Mouse (Mus musculus): ENCODE data around the gene Ccnq. TPM values are rescaled to one million over a fixed set of nuclear protein-coding genes. Genes with fewer than 3 reads are reported as not detected.
"Not testable (repeated sequence)": the region's sequence is repeated elsewhere in the genome, so short reads cannot be mapped to it uniquely, and the experiment has no call there.

Gene Ccnq
- total RNA-seq, 1 experiment from 2014 or later = 30.0 TPM

DNA sequence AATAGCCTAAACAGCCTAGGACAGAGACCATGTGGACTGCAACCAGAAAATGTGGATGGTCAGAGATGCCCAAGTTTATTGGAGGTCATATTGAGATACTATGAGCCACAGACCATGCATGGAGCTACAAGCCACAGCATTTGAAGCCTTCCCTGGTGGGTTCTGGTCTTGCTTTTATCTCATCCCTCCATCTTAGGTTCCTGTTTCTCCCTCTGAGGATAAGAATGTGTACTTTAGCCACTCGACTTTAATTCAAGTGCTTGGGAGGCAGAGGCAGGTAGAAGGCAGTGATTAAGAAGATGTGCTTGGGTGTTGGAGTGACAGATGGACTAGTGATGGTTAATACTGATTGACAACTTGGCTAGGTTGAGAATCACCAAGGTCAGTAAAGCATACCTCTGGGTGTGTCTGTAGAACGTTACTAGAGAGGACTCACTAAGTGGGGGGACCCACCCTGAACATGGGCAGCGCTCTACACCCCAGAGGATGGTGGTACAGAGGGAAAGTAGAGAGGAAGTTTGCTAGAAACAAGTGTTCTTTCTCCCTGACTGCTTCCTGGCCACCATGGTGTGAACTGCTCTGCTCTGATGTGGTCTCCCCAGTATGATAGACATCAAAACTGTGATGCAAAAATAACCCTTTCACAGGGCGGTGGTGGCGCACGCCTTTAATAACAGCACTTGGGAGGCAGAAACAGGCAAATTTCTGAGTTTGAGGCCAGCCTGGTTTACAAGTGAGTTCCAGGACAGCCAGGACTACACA is 14.7 kb upstream of the Ccnq start:
- no peak for ATAC-seq (replicated peaks in 1 of 2; ENCODE audit: insufficient read depth in 1 of 2, low FRiP score in 2 of 2, low TSS enrichment in 1 of 2, low read depth in 1 of 2, poor library complexity in 2 of 2, severe bottlenecking in 2 of 2)

DNA sequence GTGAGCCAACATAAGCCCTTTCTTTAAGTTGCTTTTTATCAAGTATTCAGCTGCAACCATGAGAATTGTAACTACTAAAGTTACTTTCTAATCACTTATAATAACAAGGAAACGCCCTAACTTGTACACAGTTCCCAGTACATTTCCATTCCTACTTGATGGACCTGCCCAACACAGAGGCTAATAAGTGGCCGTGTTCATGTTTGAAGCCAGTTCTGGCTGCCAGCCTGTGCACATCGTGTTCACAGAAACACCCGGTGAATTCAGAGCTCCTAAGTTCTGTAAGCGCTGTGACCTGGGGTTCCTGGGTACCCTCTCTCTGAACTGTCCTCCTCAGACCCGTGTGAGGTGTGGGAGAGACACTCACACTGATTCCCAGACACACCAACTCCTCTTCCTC is 13.3 kb upstream of the Ccnq start:
- no peak for ATAC-seq (replicated peaks in 1 of 2; ENCODE audit: insufficient read depth in 1 of 2, low FRiP score in 2 of 2, low TSS enrichment in 1 of 2, low read depth in 1 of 2, poor library complexity in 2 of 2, severe bottlenecking in 2 of 2)

DNA sequence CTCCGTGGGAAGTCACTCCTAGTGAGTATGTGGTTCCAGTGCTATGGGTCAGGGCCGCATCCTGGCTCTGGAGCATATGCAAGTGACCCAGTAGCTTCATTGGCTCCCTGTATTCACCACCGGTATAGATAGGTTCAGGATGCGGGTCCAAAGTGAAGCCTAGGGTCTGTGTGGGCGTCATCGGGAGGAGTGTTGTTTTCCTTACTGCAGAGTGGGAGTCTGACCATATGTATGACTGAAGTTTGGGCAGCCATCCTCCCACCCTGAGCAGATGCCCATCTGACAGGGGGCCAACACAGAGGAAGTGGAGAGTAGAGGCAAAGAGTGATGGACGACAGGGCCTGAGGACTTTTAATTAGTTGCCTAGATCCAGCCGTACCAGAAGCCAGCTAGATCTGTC is 12.8 kb upstream of the Ccnq start:
- ATAC-seq (replicated peaks in 1 of 2; ENCODE audit: insufficient read depth in 1 of 2, low FRiP score in 2 of 2, low TSS enrichment in 1 of 2, low read depth in 1 of 2, poor library complexity in 2 of 2, severe bottlenecking in 2 of 2) = no peak

DNA sequence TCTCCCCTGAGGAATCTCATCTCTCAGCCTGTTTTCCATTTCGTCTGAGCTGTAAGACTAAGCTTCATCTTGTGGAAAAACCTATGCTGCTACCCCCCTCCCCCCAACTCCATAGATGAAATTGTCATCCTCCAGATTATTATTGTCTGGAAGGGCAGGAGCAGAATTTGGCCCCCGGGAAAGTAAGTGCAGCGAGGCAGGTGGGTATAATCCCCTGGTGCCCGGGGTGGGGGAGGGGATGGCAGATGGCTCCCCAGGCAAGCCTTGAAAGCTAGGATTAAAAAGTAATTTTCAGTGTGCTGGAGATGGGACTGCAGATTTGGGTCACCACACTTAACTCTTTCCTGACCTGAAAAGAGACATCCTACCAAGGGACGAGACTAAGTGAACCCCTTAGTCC is 10.7 kb upstream of the Ccnq start:
- ATAC-seq (replicated peaks in 1 of 2; ENCODE audit: insufficient read depth in 1 of 2, low FRiP score in 2 of 2, low TSS enrichment in 1 of 2, low read depth in 1 of 2, poor library complexity in 2 of 2, severe bottlenecking in 2 of 2) = no peak

DNA sequence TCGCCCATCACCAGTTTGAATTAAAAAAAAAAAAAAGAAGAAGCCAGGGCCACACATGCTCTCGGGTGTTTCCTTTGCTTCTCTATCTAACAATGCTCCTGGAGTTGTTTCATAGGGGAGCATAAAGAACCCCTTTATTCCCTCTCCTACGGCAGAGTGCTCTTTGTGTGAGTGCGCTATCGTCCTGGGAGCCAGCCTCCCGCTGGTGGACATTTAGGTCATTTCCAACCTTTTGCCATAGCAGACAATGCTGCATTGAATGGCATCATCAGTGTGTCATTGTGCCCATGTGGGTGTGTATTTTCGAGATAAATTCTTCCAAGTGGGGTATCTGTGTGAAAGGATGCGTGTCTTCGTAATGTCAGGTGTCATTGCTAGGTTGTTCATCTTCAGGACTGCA is 9.6 kb upstream of the Ccnq start:
- no peak for ATAC-seq (replicated peaks in 1 of 2; ENCODE audit: insufficient read depth in 1 of 2, low FRiP score in 2 of 2, low TSS enrichment in 1 of 2, low read depth in 1 of 2, poor library complexity in 2 of 2, severe bottlenecking in 2 of 2)

DNA sequence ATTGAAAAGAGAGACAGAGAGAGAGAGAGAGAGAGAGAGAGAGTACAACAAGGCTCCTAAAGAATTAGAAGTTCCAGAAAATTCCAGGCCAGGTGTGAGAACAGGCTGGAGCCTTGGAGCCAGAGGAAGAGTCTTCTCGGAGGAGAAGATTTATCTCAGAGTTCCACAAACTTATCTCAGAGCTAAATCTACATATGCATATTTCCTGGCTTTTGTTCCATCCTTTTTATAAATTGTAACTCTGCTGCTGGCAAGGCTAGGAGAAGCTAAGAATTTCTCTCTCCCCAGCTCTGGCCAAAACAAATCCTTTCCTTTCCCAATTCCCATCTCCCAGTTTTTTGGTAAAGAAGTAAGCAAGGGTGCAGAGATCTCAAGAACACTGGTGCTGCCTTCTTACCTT is 3.8 kb upstream of the Ccnq start:
- no peak for ATAC-seq (replicated peaks in 1 of 2; ENCODE audit: insufficient read depth in 1 of 2, low FRiP score in 2 of 2, low TSS enrichment in 1 of 2, low read depth in 1 of 2, poor library complexity in 2 of 2, severe bottlenecking in 2 of 2)

DNA sequence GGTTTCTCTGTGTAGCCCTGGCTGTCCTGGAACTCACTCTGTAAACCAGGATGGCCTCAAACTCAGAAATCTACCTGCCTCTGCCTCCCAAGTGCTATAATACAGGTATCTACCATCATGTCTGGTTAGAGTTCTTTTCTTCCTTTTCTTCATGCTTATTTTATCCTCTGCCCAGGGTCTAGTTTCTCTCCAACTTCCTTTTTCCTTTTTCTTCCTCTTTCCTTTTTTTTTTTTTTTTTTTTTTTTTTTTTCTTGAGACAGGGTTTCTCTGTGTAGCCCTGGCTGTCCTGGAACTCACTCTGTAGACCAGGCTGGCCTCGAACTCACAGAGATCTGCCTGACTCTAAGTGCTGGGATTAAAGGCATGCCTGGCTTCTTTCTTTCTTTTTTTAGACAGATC is 2.6 kb upstream of the Ccnq start:
- ATAC-seq (replicated peaks in 1 of 2; ENCODE audit: insufficient read depth in 1 of 2, low FRiP score in 2 of 2, low TSS enrichment in 1 of 2, low read depth in 1 of 2, poor library complexity in 2 of 2, severe bottlenecking in 2 of 2) = not testable (repeated sequence)

DNA sequence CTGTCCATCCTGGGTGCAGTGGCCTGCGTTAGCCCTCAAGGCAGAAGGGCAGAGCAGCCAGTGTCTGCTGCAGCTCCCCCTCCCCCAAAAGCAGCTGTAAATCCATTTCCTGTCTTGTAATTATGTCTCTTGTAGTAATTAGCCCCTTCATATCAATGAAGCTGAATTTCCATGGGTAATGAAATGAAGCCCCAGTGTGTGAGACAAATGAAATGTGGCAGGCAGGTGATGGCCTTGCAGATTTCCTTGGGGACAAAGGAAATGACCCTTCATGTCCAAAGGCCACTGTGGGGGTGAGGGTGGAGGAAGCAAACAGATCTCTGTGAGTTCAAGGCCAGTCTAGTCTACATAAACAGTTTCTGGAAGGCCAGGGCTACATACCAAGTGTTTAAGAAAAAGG is 1.7 kb upstream of the Ccnq start:
- ATAC-seq (replicated peaks in 1 of 2; ENCODE audit: insufficient read depth in 1 of 2, low FRiP score in 2 of 2, low TSS enrichment in 1 of 2, low read depth in 1 of 2, poor library complexity in 2 of 2, severe bottlenecking in 2 of 2) = no peak

DNA sequence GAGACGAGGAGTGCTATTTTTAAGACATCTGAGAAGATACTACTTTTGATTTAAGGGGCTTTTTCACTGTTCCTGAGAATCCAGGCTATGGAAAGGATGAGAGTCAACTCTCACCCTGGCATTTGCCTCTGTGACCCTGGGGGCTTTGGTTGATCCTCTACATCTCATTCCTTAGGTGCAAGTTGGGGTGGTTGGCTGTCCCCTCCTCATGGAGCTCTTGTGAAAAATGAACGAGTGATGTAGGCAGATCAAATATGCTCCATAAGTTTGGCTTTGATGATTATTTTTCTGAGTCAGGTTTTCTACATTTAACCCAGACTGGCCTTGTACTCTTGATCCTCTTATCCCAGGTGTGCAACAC is 294 bp upstream of the Ccnq start:
- ATAC-seq (replicated peaks in 1 of 2; ENCODE audit: insufficient read depth in 1 of 2, low FRiP score in 2 of 2, low TSS enrichment in 1 of 2, low read depth in 1 of 2, poor library complexity in 2 of 2, severe bottlenecking in 2 of 2) = no peak

DNA sequence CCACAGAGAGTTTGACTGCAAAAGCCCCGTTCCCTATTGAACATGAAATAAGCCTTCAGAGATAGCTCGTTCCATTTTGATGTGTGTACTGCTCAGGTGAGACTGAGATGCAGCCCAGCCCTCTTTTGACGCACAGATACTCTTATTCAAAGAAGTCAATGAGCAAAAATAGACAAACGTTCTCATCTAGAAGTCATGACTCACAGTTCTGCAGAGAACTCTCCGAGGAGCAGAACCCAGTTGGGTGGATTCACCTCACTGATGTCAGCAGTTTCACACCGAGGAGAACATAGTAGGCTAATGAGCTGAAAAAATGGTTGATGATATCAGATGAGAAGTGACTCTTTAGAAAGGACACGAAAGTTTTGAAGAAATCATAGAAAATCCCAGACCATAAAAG is 5.3 kb downstream of the Ccnq start:
- ATAC-seq (replicated peaks in 1 of 2; ENCODE audit: insufficient read depth in 1 of 2, low FRiP score in 2 of 2, low TSS enrichment in 1 of 2, low read depth in 1 of 2, poor library complexity in 2 of 2, severe bottlenecking in 2 of 2) = no peak

DNA sequence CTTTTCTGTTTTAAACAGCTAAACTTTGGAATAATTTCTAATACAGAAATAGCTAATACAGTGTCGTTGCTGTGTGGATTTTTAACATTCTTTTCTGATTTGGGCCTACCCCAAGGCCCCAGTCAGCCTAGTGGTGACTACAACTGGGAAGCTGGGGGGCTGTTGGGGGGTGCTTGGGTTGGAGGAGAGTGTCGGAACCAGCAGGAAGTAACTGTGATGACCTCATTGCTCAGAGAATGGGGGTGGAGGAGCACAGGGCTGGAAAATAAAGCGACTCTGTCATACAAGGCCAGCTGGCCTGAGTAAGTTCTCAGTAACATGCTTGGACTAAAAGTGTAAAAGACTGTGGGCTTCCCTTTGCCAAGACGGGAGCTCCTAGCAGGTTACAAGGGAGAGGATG is 6.1 kb downstream of the Ccnq start:
- no peak for ATAC-seq (replicated peaks in 1 of 2; ENCODE audit: insufficient read depth in 1 of 2, low FRiP score in 2 of 2, low TSS enrichment in 1 of 2, low read depth in 1 of 2, poor library complexity in 2 of 2, severe bottlenecking in 2 of 2)

DNA sequence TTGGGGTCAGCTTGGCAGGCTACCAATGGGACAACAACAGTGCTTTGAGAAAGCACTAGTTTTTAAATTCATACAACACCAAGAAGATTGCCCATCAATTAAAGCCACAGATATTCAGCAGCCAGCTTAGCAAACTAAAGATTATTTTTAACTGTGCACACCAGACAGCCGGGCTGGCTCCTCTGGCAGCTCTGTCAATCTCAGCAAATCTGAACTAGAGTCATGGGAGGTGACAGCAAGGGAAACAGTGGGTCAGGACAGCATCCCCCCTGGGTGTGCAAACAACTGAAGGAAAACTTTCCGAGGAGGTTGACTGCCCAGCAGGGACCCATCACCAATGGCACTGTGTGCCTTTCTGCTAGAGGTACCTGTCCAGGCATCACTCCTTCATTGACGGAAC is 9.1 kb downstream of the Ccnq start:
- ATAC-seq (replicated peaks in 1 of 2; ENCODE audit: insufficient read depth in 1 of 2, low FRiP score in 2 of 2, low TSS enrichment in 1 of 2, low read depth in 1 of 2, poor library complexity in 2 of 2, severe bottlenecking in 2 of 2) = no peak

DNA sequence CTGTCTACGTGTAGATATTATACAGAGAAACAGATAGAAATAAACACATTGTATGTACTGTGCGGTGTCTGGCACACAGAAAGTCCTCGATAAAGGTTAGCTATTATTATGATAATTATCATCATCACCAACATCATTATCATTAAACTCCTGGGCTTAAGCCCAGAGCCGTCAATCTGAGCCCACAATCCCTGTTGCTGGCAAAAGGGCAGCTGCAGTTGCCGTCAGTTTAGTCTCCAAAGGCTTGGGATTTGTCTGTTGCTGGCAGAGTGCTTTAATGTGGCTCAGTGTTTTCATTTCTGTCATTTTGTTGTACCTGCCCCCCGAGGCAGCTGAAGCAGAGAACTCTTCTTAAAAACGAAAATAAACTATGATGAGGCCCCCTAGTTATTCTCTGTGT is 9.6 kb downstream of the Ccnq start:
- ATAC-seq (replicated peaks in 1 of 2; ENCODE audit: insufficient read depth in 1 of 2, low FRiP score in 2 of 2, low TSS enrichment in 1 of 2, low read depth in 1 of 2, poor library complexity in 2 of 2, severe bottlenecking in 2 of 2) = no peak

DNA sequence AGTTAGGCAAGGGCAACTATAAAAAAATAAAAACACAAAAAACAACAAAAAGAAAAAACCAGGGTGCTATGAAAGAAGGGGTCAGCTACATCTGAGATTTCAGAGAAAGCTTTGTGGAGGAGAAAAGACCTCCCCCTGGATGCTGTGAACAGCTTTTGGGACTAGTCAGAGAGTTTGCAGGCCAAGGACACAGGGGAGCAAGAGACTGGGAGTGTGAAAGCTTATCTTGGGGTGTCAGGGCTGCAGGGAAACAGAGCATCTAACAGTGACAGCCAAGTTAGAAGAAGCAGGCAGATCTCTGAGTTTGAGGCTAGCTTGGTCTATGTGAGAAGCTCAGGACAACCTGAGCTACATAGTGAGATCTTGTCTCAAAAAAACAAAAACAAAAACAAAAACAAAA is 12.2 kb downstream of the Ccnq start:
- ATAC-seq (replicated peaks in 1 of 2; ENCODE audit: insufficient read depth in 1 of 2, low FRiP score in 2 of 2, low TSS enrichment in 1 of 2, low read depth in 1 of 2, poor library complexity in 2 of 2, severe bottlenecking in 2 of 2) = no peak

DNA sequence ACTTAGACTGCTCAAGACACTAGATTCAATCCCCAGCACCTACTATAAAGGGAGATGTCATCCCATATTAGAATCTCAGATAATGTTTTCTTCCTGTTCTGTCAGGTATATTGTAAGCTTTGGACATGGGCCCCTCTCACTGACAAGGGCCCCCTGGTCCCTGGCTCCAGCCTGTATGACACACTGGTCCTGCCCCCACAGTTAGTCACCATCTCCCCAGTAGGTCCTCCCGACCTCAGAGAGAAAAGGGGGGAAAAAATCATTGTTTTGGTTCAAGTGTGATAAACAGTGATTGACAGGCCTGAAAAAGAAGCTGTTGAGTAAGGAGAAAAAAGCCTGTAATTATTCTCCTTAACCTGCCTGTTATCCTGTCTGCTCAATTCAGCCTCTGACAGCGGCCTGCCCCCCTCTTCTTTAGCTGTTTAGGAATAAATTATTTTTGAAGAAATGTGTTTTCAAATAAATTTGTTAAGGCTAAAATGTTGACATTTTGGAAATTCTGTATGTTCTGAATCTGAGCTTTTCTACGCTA is 14.6 kb downstream of the Ccnq start:
- no peak for ATAC-seq (replicated peaks in 1 of 2; ENCODE audit: insufficient read depth in 1 of 2, low FRiP score in 2 of 2, low TSS enrichment in 1 of 2, low read depth in 1 of 2, poor library complexity in 2 of 2, severe bottlenecking in 2 of 2)

DNA sequence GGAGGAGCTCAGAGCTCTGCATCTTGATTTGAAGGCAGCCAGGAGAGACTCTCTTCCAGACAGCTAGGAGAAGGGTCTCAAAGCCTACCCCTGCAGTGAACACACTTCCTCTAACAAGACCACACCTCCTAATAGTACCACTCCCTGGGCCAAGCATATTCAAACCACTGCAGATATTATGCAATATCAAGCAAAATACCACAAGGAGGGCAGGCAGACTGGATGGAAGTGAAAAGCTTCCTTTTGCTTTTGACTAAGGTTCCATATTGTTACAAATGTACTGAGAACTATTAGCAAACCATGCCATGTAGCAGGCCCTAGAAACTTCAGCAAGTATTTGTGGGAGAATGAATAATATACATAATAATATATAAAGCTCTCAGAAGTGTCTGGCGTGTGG is 16.4 kb downstream of the Ccnq start:
- ATAC-seq (replicated peaks in 1 of 2; ENCODE audit: insufficient read depth in 1 of 2, low FRiP score in 2 of 2, low TSS enrichment in 1 of 2, low read depth in 1 of 2, poor library complexity in 2 of 2, severe bottlenecking in 2 of 2) = no peak

DNA sequence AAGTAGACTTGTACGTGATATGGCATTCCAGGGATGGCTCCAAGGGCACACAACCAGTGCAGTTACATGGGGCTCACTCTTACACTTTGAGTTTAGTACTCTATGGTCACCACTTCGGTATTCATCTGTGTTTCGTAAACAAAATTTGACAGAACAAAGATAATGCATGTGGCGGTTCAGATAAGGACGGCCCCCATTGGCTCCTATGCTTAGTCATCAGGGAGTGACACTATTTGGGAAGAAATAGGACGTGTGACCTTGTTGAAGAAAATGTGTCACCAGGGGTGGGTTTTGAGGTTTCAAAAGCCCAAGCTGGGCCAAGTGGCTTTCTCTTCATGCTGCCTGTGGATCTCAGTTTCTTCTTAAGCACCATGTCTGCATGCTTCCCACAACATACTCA is 18.9 kb downstream of the Ccnq start:
- ATAC-seq (replicated peaks in 1 of 2; ENCODE audit: insufficient read depth in 1 of 2, low FRiP score in 2 of 2, low TSS enrichment in 1 of 2, low read depth in 1 of 2, poor library complexity in 2 of 2, severe bottlenecking in 2 of 2) = no peak

DNA sequence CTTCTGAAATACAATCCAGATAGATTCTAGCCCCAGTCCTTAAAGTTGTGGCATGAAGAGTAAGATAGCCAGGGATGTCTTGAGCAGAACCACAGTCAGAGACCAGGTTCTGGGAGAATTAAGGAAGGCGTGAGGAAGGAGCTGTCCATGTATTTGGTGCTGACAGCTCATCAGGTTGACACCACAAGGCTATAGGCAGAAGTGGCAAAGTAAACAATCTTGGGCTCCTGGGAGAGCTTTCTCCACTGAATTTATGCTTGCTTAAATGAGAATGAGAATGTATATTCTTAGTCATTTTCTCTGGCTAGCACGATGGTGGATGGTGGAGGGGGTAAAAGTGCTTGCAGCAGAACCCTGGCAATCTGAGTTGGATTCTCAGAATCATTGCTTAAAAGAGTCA is 20.6 kb downstream of the Ccnq start:
- ATAC-seq (replicated peaks in 1 of 2; ENCODE audit: insufficient read depth in 1 of 2, low FRiP score in 2 of 2, low TSS enrichment in 1 of 2, low read depth in 1 of 2, poor library complexity in 2 of 2, severe bottlenecking in 2 of 2) = no peak

DNA sequence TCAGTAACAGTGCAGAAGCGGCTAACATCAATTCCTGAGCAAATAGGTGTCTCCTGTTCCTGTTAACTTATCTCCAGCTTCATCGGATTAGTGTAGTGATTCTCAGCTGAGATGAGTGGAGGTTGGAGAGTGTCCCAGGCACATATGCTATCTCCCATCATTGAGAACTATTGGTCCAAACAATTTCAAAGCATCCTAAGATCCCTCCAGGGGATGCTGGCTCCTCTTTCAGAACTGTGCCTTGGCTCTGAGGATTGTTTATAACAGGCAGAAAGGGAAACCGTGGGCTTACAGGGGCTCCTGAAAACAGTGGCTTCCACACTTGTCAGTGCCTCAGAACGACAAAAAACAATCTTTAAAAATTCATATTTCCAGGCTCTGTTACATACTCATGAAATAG is 23.5 kb downstream of the Ccnq start:
- ATAC-seq (replicated peaks in 1 of 2; ENCODE audit: insufficient read depth in 1 of 2, low FRiP score in 2 of 2, low TSS enrichment in 1 of 2, low read depth in 1 of 2, poor library complexity in 2 of 2, severe bottlenecking in 2 of 2) = no peak

Measured in hematopoietic stem cell, adult 5-6 weeks (primary cell).